Mouse (Mus musculus): ENCODE results near the gene Gtf3c3.
A peak's percentile ranks its signal among the peaks of the same experiment; 100 is the strongest.

Gtf3c3 gene

DNA sequence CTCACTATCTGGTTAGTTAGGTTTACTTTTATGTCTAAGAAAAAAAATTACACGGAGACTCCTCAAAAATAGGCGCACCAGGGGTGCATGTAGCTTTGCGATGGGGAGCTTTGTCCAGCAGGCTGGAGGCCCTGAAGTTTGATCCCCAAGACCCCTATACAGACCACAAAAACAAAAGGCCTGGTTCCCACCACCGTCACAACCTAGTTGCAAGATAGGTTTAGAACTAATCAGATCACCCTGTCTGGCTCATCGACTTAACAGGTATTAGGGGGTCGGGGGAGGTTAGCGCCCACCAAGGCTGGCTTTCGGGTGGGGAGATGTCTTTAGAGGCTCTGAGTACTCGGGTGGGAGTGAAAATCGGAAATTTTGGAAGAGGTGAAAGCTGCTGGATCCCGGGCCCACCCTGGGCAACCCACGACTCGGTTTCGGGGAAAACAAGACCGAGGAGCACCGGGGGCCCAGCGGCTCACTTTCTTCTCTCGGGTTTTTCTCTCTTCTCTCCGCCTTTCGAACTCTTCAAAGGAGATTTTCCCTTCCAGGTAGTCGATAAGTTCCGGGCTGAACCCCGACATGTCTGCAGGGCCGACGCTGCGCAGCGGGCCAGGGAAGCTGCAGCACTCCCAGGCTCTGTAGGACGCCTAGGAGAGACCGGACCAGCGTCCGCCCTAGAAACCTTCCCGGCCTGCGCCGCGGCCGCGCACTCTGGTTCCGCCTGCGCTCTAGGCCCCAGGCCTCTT, at the start of gene Gtf3c3:
Gene Gtf3c3 (minus strand): TSS at position 632 of the 740 bp plus-strand sequence.
- peak; percentile 71 for DNase-seq (ENCODE audit: low read depth)

GRCm38 (mm10) chr1:54484744-54485420, 46.1 kb upstream of the Gtf3c3 start:
- no peak for DNase-seq (ENCODE audit: low read depth)

GRCm38 (mm10) chr1:54480491-54480890, 41.7 kb upstream of the Gtf3c3 start:
- no peak for DNase-seq (ENCODE audit: low read depth)

DNA sequence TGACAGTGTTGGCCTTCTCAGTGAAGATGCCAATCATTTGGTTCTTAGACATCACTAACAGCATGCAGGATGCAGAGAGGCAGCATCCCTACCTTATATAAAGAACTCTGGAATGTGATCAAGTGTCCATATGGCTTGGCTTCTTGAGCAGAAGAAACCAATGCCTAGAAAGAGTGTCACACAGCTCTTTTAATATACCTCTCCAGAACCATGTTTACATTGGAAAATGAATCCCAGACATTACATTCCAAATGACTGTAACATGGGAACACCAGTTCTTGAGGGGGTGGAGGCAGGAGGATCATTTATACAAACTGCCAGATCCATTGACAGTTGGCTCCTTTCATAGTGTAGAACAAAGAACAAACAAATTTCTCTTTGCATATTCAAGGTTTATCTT, 29.9 kb upstream of the Gtf3c3 start:
- no peak for DNase-seq (ENCODE audit: low read depth)

- no peak for DNase-seq (ENCODE audit: low read depth)
These were observed 28.6 kb upstream of the Gtf3c3 start for GRCm38 (mm10) chr1:54467366-54467765.

- DNase-seq (ENCODE audit: low read depth): no peak
These were observed 13.3 kb upstream of the Gtf3c3 start for GRCm38 (mm10) chr1:54452116-54452515.

DNA sequence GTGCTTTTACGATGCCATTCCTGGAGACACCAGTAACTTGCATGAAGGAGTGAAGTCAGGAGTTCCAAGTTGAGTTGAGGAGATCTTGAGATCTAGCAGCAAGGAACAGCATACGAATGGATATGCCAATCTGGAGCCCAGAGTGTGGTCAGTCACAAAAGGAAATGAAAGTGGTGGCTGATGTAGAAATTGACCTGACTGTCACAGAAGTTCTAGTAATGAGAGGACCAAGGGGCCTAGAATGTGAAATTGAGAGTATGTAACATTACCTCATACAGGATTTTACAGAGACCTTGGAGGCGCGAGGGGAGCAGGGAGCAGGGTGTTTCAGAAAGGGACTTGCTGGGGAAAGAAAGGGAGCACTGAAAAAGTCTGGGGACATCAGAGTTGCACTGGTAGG, 10.1 kb upstream of the Gtf3c3 start:
- no peak for DNase-seq (ENCODE audit: low read depth)

DNA sequence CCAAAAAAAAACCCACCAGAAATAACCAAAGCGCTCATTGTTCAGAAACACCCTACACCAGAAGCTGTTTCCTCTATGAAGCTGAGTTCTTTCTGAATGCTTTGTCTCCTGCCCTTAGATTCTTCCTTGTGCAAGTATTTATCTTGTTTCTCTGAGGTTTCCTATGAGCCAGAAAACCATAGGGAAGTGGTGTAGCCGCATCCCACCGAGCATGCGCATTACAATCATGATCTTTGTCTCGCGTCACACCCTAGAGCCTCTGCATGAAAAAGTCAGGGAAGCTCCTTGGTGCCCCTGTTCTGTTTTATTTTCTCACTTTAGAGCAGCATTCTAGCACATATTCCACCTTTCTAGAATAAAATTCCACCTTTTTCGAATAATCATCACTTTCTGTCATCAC, 4.9 kb upstream of the Gtf3c3 start:
- DNase-seq (ENCODE audit: low read depth): no peak

DNA sequence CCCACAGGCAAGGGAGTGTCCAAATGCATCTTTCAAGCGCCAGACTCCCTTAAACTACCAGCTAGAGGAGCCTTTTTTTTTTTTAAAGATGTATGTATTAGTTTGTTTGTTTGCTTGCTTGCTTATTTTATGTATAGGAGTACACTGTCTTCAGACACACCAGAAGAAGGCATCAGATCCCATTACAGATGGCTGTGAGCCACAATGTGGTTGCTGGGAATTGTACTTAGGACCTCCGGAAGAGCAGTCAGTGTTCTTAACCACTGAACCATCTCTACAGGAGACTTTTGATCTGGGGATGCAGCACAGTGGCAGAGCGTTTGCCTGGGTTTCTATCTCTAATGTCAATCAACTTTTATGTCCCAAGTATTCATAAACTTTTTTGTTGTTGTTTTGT, 307 bp upstream of the Gtf3c3 start:
- no peak for DNase-seq (ENCODE audit: low read depth)

- DNase-seq (ENCODE audit: low read depth): no peak
These were observed 16.5 kb downstream of the Gtf3c3 start for GRCm38 (mm10) chr1:54422195-54422750.

GRCm38 (mm10) chr1:54421670-54422069, 17.1 kb downstream of the Gtf3c3 start:
- no peak for DNase-seq (ENCODE audit: low read depth)

GRCm38 (mm10) chr1:54402736-54403135, 36.0 kb downstream of the Gtf3c3 start:
- DNase-seq (ENCODE audit: low read depth): no peak

DNA sequence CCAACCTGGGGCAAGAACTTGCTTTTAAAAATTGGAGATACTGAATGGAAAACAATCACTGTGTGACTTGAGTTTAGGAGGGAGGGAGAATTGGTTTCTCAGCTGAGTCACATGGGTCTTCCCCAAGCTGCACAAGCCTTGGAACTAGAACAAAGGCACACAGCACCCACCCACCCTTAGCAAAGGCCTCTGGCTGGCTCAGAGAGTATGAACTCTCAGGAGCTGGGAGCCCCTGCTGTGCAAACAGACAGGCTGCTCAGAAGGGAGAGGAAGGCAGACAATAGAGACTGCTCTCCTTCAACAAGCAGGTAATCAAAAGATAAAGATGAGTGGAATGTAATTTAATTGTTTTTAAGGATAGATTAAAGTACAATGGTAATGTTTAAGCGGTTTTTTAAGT, 54.5 kb downstream of the Gtf3c3 start:
- DNase-seq (ENCODE audit: low read depth): no peak

DNA sequence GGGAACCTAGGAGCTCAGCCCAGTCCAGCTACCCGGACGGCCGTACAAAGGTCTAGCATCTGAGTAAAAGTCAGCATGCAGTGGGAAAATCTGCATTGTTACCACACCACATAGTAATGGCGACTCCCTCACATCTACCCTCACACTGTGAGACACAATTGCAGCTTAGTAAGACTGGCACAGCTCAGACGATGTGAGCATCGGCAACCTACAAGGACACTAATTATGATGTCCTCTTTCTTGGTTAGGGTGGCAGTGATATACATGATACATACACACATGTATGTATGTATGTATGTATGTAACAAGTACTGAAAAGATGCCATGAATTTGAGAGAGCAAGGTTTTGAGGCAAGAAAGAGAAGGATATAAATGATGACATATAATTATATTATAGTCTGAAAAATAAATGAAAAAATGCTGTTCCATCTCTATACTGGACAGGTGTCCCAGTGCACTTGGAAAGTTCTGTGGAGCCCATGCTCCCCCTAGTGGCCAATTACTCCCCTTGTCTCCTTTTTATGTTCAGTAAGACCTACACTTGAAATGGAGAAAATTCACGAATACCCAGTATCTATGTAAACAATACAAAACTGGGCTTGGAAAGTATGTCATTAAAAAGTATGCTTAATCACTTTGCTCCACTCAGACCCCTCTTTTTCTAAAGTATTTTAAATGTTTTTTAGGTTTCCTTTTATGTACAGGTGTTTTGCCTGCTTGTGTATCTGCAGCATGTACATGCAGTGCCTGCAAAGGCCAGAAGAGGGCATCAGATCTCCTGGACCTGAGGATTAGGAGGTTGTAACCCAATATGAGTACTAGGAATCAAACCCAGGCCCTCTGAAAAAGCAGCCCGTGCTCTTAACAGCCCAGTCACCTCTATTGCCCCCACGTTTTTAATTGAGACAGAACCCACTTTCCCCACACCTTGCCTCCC, 57.5 kb downstream of the Gtf3c3 start:
- peak; percentile 38 for DNase-seq (ENCODE audit: low read depth)

DNA sequence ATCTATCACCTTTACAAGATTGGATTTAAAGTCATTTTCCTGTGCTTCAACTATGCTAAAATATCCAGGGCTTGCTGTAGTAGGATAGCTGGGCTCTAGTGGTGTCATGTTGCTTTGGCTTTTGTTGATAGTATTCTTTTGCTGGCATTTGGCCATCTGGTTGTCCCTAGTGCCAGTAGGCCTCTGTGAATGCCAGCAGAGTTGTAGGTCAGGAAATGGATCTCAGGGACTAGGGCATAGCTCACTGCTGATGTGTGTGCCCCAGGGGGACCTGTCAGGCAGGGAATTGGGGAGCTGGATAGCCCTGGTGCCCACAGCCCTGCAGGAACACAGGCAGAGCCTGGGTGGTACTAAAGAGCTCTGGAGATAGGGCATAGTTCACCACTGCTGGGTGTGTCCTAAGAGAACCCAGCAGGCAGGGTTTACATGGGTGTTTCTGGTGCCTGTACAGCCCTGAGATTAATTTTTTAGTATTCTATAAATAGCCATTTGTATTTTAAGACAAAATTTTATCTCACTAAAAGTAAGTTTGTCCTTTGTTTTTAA, 61.2 kb downstream of the Gtf3c3 start:
- no peak for DNase-seq (ENCODE audit: low read depth)

- DNase-seq (ENCODE audit: low read depth): no peak
These were observed 82.2 kb downstream of the Gtf3c3 start for GRCm38 (mm10) chr1:54356566-54356965.

- DNase-seq (ENCODE audit: low read depth): no peak
These were observed 83.3 kb downstream of the Gtf3c3 start for GRCm38 (mm10) chr1:54355485-54355884.

DNA sequence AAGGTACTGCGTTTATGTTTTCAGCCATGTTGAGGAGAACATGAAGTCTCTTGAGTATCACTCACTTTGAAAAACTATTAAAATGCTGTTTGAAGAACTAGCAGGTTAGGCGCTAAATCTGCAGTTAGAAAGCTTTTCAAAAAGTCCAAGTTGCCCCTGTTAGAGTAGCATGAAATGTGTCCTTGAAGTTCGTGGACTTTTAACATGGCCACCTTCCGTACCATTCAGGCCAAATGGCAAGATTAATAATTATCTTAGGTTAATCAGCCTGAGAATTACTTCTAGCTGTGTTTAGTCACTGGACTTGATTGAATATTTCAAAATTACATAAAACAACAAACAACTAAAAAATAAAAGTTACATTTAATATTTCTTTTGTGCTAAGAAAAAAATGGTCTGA, 84.0 kb downstream of the Gtf3c3 start:
- no peak for DNase-seq (ENCODE audit: low read depth)
